In genomic region chr9:57766431-57766830, GRCm38 (mm10) we compare ENCODE assay signal across 7 mouse cellular contexts. TPM values are rescaled to one million over a fixed set of nuclear protein-coding genes. Genes with fewer than 3 reads are reported as not detected.
DNase-seq lines count a peak whose midpoint lies in the region; ATAC-seq and TF ChIP-seq lines count a peak whose summit lies in the region.

No protein-coding gene starts in this region.

- H3K9ac ChIP-seq in embryonic facial prominence, embryonic 14.5 days (ENCODE audit: low read depth, low read length), result peak overlapping the region; percentile 99; the same call in 1 of the 2 replicates
- peak overlapping the region; percentile 96; the same call in 1 of the 2 replicates for H3K9ac ChIP-seq in intestine, embryonic 14.5 days (ENCODE audit: low read length)
- H3K9ac ChIP-seq in neural tube, embryonic 13.5 days, result peak overlapping the region; percentile 99

- peaks cover 1% of the 10 kb centered on the region; the same call in 1 of the 2 replicates for H3K36me3 ChIP-seq in embryonic facial prominence, embryonic 14.5 days (ENCODE audit: control insufficient read depth, insufficient read depth, low read length)
- H3K36me3 ChIP-seq in intestine, embryonic 14.5 days (ENCODE audit: control insufficient read depth, insufficient read depth, low read length), result peaks cover 4% of the 10 kb centered on the region
- H3K36me3 ChIP-seq in neural tube, embryonic 13.5 days, result peaks cover 5% of the 10 kb centered on the region

- intact Hi-C loops in left cerebral cortex, adult 2 months (cut with DNase I), result loop anchor here (5.0 kb wide), 1 partner anchor 171 kb away; no protein-coding TSS in a partner anchor

- DNase-seq in left cerebral cortex, adult 2 months (ENCODE audit: extremely low spot score in 1 of 2, low spot score in 2 of 2), result peak in 1 of 2 experiments; percentile 40
- DNase-seq in left cerebral cortex, adult 11 months (ENCODE audit: low spot score), result no peak
- DNase-seq in embryonic facial prominence, embryonic 14.5 days (ENCODE audit: low spot score), result no peak
- DNase-seq in intestine, embryonic 14.5 days (ENCODE audit: low spot score), result no peak
- DNase-seq in gastrocnemius, postnatal 4 days (ENCODE audit: low spot score in 2 of 2), result no peak

- no peaks in the 10 kb centered on the region for H3K9me3 ChIP-seq in embryonic facial prominence, embryonic 14.5 days (ENCODE audit: control insufficient read depth, low read length)
- H3K9me3 ChIP-seq in intestine, embryonic 14.5 days (ENCODE audit: control insufficient read depth, low read length), result no peaks in the 10 kb centered on the region
- H3K9me3 ChIP-seq in neural tube, embryonic 13.5 days, result no peaks in the 10 kb centered on the region

- H3K27me3 ChIP-seq in embryonic facial prominence, embryonic 14.5 days (replicated peaks; ENCODE audit: control insufficient read depth, insufficient read depth, low read length), result no peaks in the 10 kb centered on the region
- H3K27me3 ChIP-seq in intestine, embryonic 14.5 days (replicated peaks; ENCODE audit: control insufficient read depth, insufficient read depth, low read length), result no peaks in the 10 kb centered on the region
- H3K27me3 ChIP-seq in neural tube, embryonic 13.5 days, result no peaks in the 10 kb centered on the region

- TF ChIP-seq CTCF in left cerebral cortex, adult 2 months (IDR thresholded peaks at IDR 0.05), result no peak

- peak overlapping the region; percentile 59 for H3K4me3 ChIP-seq in left cerebral cortex, adult 2 months
- peak overlapping the region; percentile 97 for H3K4me3 ChIP-seq in embryonic facial prominence, embryonic 14.5 days (ENCODE audit: low read depth, low read length)
- peak overlapping the region; percentile 95 for H3K4me3 ChIP-seq in intestine, embryonic 14.5 days (ENCODE audit: low read depth, low read length)
- H3K4me3 ChIP-seq in neural tube, embryonic 13.5 days, result peak overlapping the region; percentile 83

- H3K4me2 ChIP-seq in embryonic facial prominence, embryonic 14.5 days (ENCODE audit: low read depth, low read length), result peak overlapping the region; percentile 93
- peak overlapping the region; percentile 98 for H3K4me2 ChIP-seq in intestine, embryonic 14.5 days (ENCODE audit: low read length)
- H3K4me2 ChIP-seq in neural tube, embryonic 13.5 days, result peak overlapping the region; percentile 98

- WGBS in embryonic facial prominence, embryonic 14.5 days, result 47% methylated on average over 6 of the region's 6 CpGs
- 52% methylated on average over 6 of the region's 6 CpGs for WGBS in intestine, embryonic 14.5 days
- 37% methylated on average over 6 of the region's 6 CpGs for WGBS in neural tube, embryonic 13.5 days

- H3K4me1 ChIP-seq in embryonic facial prominence, embryonic 14.5 days (ENCODE audit: control insufficient read depth, insufficient read depth, low read length), result peaks cover 24% of the 10 kb centered on the region
- H3K4me1 ChIP-seq in intestine, embryonic 14.5 days (replicated peaks; ENCODE audit: control insufficient read depth, insufficient read depth, low read length), result peaks cover 25% of the 10 kb centered on the region
- peaks cover 37% of the 10 kb centered on the region for H3K4me1 ChIP-seq in neural tube, embryonic 13.5 days (replicated peaks)

- no peak for ATAC-seq in embryonic facial prominence, embryonic 14.5 days (ENCODE audit: low read depth)
- ATAC-seq in intestine, embryonic 14.5 days (replicated peaks; ENCODE audit: low FRiP score, low TSS enrichment, low read depth), result no peak
- no peak for ATAC-seq in neural tube, embryonic 13.5 days (ENCODE audit: low read depth)
- ATAC-seq in megakaryocyte progenitor cell, adult 5-6 weeks (replicated peaks; ENCODE audit: poor library complexity), result no peak

- peak overlapping the region; percentile 100 for H3K27ac ChIP-seq in left cerebral cortex, adult 2 months
- H3K27ac ChIP-seq in embryonic facial prominence, embryonic 14.5 days (replicated peaks; ENCODE audit: low read depth, low read length), result no peak overlapping the region
- no peak overlapping the region for H3K27ac ChIP-seq in intestine, embryonic 14.5 days (ENCODE audit: low read depth)
- H3K27ac ChIP-seq in neural tube, embryonic 13.5 days (replicated peaks), result peak overlapping the region; percentile 100

RNA-seq across cellular contexts. Expression of gene Clk3, which starts 0.8 kb away (rescaled TPM):
- total RNA-seq in left cerebral cortex, adult 2 months (2021), result 10 to 100 TPM; 86.8 to 96.3 TPM
- 54.7 and 59.6 TPM in 2 replicates for polyA plus RNA-seq in embryonic facial prominence, embryonic 14.5 days (2014; fragmentation: Nextera tagmentation; extraction: Ambion mirVana)
- 64.2 and 69.6 TPM in 2 replicates for polyA plus RNA-seq in intestine, embryonic 14.5 days (2014; fragmentation: Nextera tagmentation; extraction: Ambion mirVana)
- 68.6 and 76.6 TPM in 2 replicates for polyA plus RNA-seq in neural tube, embryonic 13.5 days (2015; fragmentation: Nextera tagmentation; extraction: Ambion mirVana)
- 10 to 100 TPM; 52.7 to 58.9 TPM for total RNA-seq in gastrocnemius, postnatal 4 days (2021)
- 32.6 and 43.0 TPM in 2 replicates for total RNA-seq in megakaryocyte progenitor cell, adult 5-6 weeks (2015)
- total RNA-seq in megakaryocyte progenitor cell, adult 5-6 weeks (2017), result 36.4 and 40.8 TPM in 2 replicates

RNA-seq across cellular contexts. Expression of gene Edc3, which starts 58.1 kb away (rescaled TPM):
- 10 to 100 TPM; 13.8 to 14.2 TPM for total RNA-seq in left cerebral cortex, adult 2 months (2021)
- 22.1 and 25.0 TPM in 2 replicates for polyA plus RNA-seq in embryonic facial prominence, embryonic 14.5 days (2014; fragmentation: Nextera tagmentation; extraction: Ambion mirVana)
- polyA plus RNA-seq in intestine, embryonic 14.5 days (2014; fragmentation: Nextera tagmentation; extraction: Ambion mirVana), result 25.1 and 25.7 TPM in 2 replicates
- 32.0 and 35.4 TPM in 2 replicates for polyA plus RNA-seq in neural tube, embryonic 13.5 days (2015; fragmentation: Nextera tagmentation; extraction: Ambion mirVana)
- 10 to 100 TPM; 11.8 to 12.5 TPM for total RNA-seq in gastrocnemius, postnatal 4 days (2021)
- 6.4 and 8.2 TPM in 2 replicates for total RNA-seq in megakaryocyte progenitor cell, adult 5-6 weeks (2015)
- total RNA-seq in megakaryocyte progenitor cell, adult 5-6 weeks (2017), result 4.5 and 4.8 TPM in 2 replicates

Comparison
In these comparisons a context has a peak if more than half of its experiments do, and no peak if none do; other contexts are left out.
1. H3K27ac ChIP-seq: peak in left cerebral cortex, adult 2 months (single experiment) and neural tube, embryonic 13.5 days (single experiment); none in embryonic facial prominence, embryonic 14.5 days (single experiment) and intestine, embryonic 14.5 days (single experiment).
2. Peak in every context shown above with its lines, with median percentiles within 50 percentile points of each other: H3K4me3 ChIP-seq, H3K4me2 ChIP-seq and H3K9ac ChIP-seq.